Mouse (Mus musculus): ENCODE measurements around the gene Olah.
"Not testable (repeated sequence)": the region's sequence is repeated elsewhere in the genome, so short reads cannot be mapped to it uniquely, and the experiment has no call there.

Olah gene

DNA sequence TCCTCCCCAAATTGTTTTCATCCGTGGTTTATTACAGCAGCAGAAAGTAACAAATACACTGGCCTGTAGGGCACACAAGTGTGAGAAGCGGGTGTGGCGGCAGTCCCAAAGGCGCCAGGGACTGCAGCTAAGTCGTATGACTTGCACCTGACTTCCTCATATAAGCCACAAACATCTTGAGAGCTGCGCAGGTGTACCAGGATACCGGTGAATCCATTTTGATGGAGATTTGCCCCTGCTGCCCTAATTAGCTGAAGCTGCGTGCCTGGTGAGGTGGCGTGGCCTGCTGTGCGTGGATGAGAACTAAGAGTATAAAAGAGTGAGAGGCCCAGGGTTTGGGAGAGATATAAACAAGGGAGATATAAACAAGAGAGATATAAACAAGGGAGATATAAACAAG, at the start of gene Olah:
Gene Olah, minus strand, starts transcription at position 101 of the 400 bp plus-strand sequence.
- DNase-seq = not testable (repeated sequence)

DNA sequence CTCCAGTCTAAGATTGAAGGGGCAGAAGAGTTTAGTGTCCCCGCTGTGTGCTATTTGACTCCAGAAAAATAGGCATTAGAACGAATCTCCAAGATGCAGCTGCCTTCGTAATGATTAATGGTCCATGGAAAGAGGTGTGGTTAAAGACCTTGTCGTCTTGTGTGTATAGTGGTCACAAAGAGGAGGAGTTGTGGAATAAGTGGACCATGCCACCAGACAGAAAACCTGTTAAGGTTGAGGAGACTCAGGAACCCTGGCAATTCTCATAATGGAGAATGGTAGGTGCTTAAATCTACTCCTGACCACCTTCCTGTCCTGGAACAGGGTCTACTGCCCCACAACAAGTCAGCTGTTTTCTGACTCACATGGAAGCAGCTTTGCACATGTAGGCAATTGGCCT, 49.0 kb upstream of the Olah start:
- no peak for DNase-seq

DNA sequence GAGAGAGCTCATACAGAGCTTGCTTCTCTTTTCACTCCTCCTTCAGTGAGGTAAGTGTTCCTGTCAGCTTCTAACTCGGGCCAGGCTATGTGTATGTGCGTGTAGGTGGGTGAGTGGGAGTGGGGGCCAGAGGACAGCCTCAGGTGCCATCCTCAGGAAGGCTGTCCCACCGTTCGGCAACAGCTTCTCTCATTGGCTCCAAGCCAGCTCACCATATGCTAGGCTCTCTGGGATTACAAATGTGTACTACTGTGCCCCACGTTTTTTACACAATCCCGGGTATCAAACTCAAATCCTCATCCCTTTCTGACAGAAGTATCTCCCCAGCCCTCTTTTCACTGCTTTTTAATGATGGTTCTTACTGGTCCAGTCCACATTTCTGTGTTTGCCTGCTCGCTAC, 47.2 kb upstream of the Olah start:
- DNase-seq = no peak

DNA sequence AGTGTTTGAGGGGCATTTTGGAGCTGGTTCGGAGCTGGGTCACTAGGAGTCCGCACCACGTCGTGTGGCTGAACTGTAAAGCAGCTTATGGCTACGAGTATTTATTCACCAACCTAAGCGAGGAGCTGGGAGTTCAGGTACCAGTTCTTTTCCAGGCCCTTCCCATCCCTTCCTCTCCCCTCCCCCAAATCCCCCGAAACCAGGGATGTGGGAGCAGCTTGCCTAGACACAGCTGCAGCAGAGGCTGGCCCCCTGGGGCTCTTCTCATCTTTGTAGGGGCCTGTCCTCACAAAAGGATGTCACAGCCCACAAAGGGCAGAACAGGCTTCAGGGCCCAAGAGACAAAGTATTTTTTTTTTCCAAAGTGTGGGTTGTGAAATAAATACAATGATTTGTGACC, 40.9 kb upstream of the Olah start:
- DNase-seq = no peak

DNA sequence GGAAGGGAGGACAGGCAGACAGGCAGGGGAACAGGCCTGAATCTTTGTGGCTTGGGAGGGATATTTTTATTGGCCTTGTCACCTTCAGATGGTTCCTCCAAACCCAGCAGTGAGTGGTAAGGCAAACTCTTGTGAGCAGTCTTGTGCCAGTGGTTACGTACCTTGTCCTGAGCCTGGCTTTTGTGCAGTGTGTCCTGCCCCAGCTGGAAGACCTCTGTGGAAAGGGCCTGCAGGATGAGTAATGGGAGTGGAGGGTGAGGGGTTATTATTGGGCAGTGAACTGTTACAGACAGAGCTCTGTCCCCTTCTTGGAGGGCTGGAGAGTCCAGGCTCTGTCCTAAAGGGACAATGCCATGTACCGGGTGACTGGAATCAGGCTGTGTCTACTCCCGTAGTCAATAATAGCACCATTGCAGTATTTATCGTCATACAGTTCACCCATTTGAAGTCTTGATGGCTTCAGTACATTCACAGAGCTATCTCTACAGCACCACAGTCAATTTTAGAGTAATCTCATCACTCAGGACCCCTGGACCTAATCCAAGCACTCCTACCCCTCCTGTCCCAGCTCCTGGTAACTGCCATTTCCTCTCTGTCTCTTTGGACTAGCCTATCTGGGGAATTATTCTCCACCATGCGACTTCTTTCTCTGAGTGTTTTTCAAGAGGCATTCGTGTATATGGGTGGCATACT, 38.5 kb upstream of the Olah start:
- no peak for DNase-seq

DNA sequence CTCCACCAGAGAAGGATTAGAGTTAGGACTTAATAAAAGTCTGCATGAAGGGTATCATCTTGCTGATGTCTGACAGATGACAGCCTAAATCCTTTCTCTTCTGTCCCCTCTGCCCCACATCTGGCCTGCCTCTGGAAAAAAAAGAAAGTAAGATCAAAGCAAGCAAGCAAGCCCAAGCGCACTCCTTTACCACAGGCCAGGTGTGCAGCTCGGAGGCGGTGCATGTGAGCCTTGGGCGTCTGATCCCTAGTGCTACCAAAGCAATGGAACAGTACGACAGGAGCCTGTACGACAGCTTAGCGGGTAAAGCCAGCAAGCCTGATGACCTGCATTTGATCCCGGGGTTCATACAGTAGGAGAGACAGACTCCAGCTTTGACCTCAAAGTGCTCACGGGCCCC, 33.9 kb upstream of the Olah start:
- no peak for DNase-seq

DNA sequence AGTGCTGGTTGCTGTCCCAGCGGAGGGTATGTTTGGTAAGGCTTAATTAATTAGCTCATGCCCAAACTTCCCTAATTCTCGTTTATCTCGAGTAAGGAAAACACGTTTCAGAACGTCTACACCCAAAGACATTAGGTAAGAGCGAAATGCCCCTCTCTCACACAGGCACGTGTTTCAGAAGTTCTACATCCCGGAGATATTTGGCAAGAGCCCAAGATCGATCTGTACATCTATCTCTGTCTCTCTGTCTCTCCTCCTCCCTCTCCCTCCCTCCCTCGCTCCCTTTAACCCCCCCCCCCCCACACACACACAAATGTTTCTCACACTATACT, 27.5 kb upstream of the Olah start:
- DNase-seq = no peak

DNA sequence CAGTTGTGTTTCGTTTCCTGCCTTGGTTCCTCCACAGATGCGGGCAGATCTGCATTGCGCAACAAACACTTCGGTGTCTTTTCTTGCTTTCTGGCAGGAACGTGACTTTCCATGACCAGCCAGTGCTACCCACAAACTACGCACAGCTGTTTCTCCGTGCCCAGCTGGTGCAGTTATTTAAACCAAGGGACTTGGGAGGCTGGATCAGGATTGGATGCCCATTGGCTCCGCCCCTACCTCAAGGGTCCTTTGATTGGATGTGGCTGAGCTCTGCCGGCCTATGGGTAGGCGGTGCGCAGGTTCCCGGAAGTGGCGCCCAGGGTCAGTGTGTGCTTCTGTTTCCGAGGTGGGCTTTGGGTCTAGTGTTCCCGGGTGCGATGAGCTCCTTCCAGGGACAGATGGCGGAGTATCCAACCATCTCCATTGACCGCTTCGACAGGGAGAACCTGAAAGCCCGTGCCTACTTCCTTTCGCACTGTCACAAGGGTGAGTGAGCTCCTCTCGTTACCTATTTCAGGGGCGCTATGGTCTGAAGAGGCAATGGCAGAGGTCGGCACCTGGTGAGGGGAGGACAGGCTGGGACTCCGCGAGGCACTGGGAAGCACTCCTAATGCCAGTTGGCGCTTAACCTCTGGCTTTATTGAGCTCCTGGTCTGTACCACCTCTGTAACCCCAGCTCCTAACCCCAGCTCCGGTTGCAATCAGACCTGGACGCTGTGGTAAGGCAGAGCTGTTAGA, 27.0 kb upstream of the Olah start, which contains the start of gene Dclre1c:
Gene Dclre1c, plus strand, starts transcription at position 291 of the 738 bp plus-strand sequence.
- peak; percentile 93 to 96 for DNase-seq

DNA sequence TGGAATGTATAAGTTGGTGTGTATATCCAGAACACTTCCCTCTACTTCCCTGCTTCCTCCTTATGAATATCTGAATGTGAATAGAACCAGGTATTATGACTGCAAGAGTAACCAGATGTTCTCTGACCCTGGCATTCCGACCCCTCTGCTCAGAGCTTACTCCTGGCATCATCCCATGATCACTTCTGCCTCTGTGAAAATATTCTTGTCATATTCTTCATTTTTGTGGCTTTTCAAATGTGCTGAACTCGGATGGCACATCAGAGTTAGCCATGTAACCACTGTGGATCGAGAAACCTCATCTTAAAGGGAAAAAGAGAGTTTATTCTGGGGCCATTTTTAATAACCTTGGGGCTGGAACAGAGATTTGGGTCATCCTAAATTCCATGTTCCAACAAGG, 25.5 kb upstream of the Olah start, which contains the start of gene Meig1:
Gene Meig1, minus strand, starts transcription at position 101 of the 400 bp plus-strand sequence.
- no peak for DNase-seq

DNA sequence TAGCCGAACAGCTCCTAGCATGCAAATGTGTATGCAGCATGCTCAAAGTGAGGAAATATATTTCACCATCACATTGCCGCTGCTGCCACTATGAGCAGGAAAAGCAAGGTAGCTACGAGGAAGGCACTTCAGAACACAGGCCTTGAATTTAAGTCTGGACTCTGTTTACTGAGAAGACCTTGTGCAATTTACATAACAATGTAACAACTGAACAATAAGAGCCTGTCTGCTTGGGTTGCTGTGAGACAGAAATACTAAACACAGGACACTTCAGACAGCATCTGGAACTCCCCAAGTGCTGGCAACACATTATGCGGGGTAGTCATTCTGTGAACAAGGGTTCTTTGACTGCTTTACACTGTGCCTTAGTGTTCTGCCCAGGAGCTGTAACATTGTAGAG, 23.1 kb upstream of the Olah start:
- DNase-seq = no peak

DNA sequence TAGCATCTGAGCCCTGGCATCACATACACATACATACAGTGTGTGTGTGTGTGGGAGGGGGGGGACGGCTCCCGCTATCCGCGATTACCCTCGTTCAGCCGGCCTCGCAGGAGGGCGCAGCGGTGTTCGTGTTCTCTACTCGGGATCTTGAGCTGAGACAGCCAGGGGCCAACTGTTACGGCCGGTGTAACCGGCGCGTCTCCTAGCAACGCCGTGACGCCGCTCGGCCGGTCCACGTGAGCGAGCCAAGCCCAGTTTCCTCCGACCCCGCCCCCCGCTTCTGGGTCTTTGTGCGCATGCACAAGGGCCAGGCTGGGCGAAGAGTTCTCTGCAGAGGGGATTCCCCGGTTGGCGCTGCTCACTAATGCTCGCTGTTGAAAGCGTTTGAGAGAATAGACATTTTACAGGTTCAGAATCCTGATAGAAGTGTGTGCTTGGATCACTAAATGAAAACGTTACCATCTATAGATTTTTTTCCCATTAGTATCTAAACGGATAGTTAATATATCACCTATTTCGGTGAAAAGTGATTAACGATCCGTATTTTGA, 21.9 kb upstream of the Olah start:
- DNase-seq = peak; percentile 98

DNA sequence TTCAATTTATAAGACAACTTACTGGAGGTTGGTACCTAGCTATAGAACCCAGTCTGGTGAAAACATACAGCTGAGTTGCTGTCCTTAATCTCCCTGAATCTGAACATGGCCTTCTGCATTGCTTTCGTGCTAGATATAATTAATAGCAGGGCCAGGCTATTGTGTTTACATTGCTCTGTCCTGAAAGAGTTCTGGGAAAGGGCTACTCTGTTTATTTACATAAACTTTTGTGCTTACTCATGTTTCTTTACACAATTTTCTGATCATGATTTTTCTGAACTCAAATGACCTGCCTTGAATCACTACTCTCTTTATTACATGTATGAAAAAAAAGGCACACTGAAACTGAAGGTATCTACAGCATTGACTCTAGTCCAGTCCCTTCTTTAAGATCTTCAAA, 18.7 kb upstream of the Olah start:
- no peak for DNase-seq

DNA sequence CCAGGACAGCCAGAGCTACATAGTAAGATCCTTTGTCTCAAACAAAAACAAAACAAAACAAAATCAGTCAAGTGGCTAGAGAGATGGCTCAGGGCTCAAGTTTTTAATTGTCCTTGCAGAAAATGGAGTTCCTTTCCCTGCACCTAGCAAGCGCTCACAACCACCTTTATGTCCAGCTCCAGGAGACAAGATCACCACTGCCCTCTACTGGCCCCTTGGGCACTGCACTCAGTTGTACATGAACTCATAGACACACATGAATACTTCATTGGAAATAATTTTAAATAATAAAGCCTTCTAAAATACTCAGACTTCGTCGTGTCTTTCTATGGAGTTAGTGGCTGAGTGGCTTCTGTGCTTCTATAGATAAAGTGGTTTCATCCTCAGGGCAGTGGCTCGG, 17.2 kb upstream of the Olah start:
- peak; percentile 62 to 81 for DNase-seq

DNA sequence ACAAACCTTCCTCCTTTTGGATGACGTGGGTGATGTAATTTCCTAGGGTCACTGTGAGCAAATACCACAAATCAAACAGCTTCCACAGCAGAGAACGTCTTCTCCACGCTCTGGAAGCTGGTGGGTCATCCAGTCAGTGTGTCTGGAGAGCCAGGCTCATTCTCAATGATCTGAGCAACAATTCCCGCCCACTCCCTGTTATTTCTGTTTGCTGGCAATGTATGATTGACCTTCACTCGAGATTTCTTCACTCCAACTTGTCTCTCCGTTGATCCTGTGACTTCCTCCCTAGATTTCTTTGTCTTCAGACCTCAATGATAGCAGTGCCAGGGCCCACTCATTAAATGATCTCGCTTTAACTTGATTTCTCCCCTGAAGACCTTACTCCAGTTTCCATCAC, 10.7 kb upstream of the Olah start:
- DNase-seq = no peak

DNA sequence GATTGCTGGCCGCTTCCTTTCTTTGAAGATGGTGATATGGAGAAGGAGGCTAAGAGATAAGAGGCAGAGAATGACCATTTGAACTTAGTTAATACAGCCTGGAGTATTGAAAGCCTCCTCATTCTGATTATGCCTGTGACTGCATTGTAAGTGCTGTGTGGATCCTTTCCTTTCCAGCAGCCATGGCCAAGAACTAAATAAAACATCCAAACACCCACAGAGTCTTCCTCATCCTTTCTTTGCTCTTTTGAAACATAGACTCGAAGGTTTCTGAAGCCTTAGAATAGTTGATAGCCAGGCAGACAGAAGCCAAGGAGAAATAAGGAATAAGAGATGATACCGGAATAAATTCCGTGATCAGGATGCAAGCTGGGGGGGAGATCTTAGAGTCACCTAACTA, 9.0 kb upstream of the Olah start:
- DNase-seq = no peak

DNA sequence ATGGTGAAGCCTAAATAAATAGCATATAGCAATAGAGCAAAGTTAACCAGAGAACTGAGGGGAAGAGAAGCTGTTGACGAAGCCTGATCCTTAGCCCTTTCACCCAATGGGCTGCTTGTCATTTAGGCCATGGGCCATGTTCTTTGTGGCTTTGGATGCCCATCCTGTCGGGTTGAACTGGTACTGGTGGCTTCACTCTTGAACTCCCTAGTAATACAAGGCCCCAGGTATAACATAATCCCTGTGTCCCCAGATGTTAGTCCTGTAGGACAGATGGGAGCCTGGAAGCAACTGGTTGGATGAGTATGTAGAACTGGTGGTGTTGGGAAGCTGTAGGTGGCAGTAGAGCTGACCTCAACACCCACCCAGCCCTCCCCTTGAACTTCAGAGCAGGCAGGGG, 5.1 kb downstream of the Olah start:
- no peak for DNase-seq

DNA sequence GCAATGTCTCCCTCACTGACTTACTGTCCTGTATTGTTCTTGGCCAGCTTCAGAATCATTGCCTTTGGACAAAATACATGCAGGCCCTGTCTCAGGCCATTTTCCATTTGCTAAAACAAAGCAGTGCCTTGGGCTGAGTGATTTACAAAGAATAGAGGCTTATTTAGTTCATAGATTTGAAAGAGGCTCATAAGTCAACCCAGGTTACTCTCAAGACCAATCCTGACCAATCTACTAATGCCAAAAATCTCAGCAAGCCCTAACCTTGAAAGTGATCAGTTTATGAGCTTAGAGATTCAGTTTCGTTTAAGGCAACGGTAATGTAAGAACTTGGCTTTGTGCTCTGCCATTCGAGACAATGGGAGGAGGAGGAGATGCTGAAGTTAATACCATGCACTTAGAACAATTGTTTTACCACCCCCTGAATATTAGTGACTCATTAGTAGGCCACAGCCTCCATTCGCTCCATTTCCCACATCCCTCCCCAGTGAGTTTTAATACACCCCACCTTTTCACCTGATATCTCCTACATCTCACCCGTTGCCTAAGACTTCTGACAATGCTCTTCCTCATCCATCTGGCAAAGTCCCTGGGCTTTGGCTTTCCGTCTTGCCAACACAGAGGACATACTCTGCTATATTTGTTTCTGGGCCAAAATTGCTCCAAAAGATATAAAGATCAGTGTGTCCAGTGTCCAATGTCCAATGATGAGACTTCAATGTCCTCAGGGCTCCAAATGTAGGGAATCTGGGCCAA, 9.7 kb downstream of the Olah start:
- DNase-seq = no peak

DNA sequence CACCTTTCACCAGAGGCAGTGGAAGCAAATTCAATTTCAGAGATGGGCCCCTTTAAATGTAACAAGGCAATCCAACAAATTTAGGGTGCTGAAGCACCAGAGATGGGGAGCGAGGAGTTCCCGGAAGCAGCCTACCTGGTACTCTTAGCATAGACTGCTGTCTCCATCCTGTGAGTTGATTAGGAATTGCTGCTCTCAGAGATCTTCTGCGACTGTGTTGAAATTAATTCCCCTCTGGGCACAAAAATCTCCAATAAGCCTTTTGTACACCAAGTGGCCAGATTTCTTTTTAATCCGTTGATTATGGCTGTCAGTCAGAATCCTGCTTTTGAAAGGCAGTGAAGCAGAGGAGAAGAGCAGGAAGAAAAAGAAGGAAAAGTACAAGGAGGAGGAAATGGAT, 31.9 kb downstream of the Olah start:
- DNase-seq = no peak

DNA sequence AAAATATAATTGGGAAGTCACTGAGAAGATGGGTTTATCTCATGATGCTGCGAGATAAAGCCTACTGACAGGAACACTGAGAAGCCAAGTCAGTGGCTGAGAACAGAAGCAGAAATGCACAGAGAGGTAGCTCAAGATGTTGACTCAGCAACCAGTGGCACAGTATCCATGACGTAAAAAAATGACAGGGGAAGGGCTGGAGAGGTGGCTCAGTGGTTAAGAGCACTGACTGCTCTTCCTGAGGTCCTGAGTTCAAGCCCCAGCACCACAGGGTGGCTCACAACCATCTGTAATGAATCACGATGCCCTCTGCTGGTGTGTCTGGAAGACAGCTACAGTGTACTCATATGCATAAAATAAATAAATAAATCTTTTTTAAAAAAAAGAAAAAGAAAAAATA, 35.9 kb downstream of the Olah start:
- DNase-seq = no peak

DNA sequence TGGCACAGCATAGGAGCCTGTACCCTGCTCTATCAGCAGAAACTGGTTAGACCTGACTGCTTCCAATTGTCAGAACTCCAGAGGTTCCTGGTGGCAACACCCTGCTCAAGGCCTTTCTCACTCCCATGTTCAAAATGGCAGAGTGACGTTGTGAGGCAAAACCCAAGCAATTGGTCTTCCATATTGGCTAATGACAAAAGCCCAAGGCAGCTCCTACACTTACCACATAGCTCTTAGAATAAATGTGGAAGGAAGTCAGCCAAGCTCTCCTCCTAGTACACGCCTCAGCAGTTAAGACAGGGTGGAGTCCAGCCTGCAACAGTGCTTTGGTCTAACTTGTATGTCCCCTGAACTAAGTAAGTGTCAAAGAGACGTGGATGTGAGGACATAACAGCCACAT, 39.1 kb downstream of the Olah start:
- no peak for DNase-seq

DNA sequence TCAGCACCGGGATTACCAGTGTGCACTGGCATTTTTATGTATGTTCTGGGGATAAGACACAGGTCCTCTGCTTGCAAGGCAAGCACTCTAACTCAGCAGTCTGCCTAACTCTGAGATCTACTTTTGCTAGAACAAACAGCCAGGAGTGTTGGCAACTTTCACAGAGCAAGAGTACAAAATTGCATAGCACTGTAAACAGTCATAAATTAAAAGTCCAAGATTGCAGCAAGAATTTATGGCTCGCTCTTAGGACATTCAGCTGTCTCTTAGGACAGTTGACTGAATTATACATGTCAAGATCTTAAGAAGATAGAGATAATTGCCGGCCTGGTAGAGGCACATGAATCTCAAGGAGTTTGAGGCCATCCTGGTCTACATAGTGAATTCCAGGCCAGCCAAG, 40.7 kb downstream of the Olah start:
- DNase-seq = no peak

DNA sequence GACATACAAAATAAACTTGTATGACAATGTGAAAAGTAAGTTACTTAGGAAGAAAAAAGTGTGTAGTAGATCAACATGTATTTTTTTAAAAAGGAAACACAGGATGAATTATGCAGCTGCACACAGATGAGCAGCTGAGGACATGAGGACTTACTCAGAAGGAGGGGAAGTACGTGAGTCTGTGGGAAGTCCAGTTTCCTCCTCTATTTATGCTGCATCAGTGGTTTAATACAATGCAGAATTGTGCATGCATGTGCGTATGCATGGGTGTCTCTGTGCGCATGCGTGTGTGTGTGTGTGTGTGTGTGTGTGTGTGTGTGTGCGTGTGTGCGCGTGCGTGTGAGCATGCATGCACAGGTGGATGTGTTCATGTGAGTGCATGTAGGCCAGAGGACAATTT, 41.2 kb downstream of the Olah start:
- no peak for DNase-seq

DNA sequence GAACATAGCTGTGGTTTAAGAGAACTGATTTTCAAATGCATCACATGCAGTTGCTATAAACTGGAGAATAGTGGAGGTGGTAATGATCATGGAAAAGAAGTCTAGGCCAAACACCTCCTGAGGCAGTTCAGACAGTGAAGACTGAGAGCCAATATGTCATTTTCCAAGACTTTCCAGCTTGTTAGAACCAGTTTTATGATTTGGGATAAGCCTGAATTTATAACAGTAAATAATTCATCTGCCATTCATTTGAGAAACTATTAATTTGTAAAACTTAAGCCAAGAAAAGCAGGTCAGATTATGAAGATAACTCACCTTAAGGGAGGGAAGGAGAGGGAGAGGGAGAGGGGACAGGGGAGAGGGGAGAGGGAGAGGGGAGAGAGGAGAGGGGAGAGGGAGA, 43.9 kb downstream of the Olah start:
- no peak for DNase-seq

DNA sequence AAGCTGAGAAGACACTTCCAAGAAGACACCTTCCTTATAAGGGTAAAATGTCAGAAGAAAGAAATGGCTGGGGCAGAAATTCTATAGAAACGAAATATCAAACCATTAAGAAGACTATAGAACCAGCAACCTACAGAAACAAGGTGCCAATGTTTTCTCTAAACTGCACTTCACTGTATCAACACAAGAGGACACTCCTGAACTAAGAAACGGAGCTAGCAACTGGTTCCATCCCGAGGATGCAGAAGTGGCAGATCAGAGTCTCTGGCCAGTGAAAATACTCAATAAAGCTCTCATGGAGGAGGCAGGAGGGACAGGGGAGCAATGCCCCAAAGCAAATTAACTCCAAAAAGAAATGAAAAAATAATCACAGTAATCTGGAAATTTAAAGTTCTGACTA, 48.1 kb downstream of the Olah start:
- peak in 1 of 2 experiments; percentile 3 for DNase-seq
